Mouse (Mus musculus): ENCODE data around the gene Gm48552. TPM values are rescaled to one million over a fixed set of nuclear protein-coding genes. Genes with fewer than 3 reads are reported as not detected.
A peak's percentile ranks its signal among the peaks of the same experiment; 100 is the strongest.

The Gm48552 gene
- polyA plus RNA-seq, 1 experiment from 2014 or later, result 1.7 TPM

GRCm38 (mm10) chr10:81415146-81415545 is 26.3 kb downstream of the Gm48552 start:
- Histone ChIP-seq H3K36me3 (peaks cover 6% of the 10 kb centered on the region; the same call in 1 of the 2 replicates), H3K27me3 (ENCODE audit: insufficient read depth, poor library complexity, severe bottlenecking) (peaks cover 25% of the 10 kb centered on the region), H3K9me3 (no peaks in the 10 kb centered on the region), H3K4me3 (no peak overlapping the region), H3K4me1 (peaks cover 96% of the 10 kb centered on the region), H3K27ac (peak overlapping the region; percentile 86)
- DNase-seq (ENCODE audit: low spot score), result no peak
- 76% methylated on average over 5 of the region's 5 CpGs for WGBS

- Histone ChIP-seq H3K9me3 (no peaks in the 10 kb centered on the region), H3K4me3 (no peak overlapping the region), H3K36me3 (peaks cover 9% of the 10 kb centered on the region; the same call in 1 of the 2 replicates), H3K27me3 (ENCODE audit: insufficient read depth, poor library complexity, severe bottlenecking) (peaks cover 31% of the 10 kb centered on the region), H3K27ac (peak overlapping the region; percentile 86; the same call in 1 of the 2 replicates), H3K4me1 (peaks cover 94% of the 10 kb centered on the region)
- 63% methylated on average over 17 of the region's 17 CpGs for WGBS
- DNase-seq (ENCODE audit: low spot score), result no peak
These were observed 26.9 kb downstream of the Gm48552 start for GRCm38 (mm10) chr10:81415549-81416310.

- peaks cover 9% of the 10 kb centered on the region; the same call in 1 of the 2 replicates for H3K36me3 ChIP-seq
- H3K27me3 ChIP-seq (ENCODE audit: insufficient read depth, poor library complexity, severe bottlenecking), result peaks cover 41% of the 10 kb centered on the region
- 2% methylated on average over 23 of the region's 26 CpGs for WGBS
- H3K27ac ChIP-seq, result peak overlapping the region; percentile 86
- DNase-seq (ENCODE audit: low spot score), result peak; percentile 89
- peaks cover 84% of the 10 kb centered on the region for H3K4me1 ChIP-seq
- no peaks in the 10 kb centered on the region for H3K9me3 ChIP-seq
- H3K4me3 ChIP-seq, result peak overlapping the region; percentile 61
These were observed 27.9 kb downstream of the Gm48552 start for GRCm38 (mm10) chr10:81416581-81417226.

- Histone ChIP-seq H3K27ac (peak overlapping the region; percentile 86), H3K9me3 (no peaks in the 10 kb centered on the region), H3K27me3 (ENCODE audit: insufficient read depth, poor library complexity, severe bottlenecking) (peaks cover 49% of the 10 kb centered on the region), H3K4me3 (peak overlapping the region; percentile 61), H3K4me1 (peaks cover 76% of the 10 kb centered on the region), H3K36me3 (peaks cover 9% of the 10 kb centered on the region; the same call in 1 of the 2 replicates)
- 42% methylated on average over 12 of the region's 12 CpGs for WGBS
- no peak for DNase-seq (ENCODE audit: low spot score)
These were observed 28.7 kb downstream of the Gm48552 start for GRCm38 (mm10) chr10:81417227-81418215.

- no peak for DNase-seq (ENCODE audit: low spot score)
- Histone ChIP-seq H3K27me3 (ENCODE audit: insufficient read depth, poor library complexity, severe bottlenecking) (peaks cover 55% of the 10 kb centered on the region), H3K27ac (peak overlapping the region; percentile 39), H3K4me1 (peaks cover 66% of the 10 kb centered on the region), H3K9me3 (no peaks in the 10 kb centered on the region), H3K4me3 (no peak overlapping the region), H3K36me3 (peaks cover 9% of the 10 kb centered on the region; the same call in 1 of the 2 replicates)
- 34% methylated on average over 11 of the region's 11 CpGs for WGBS
These were observed 29.6 kb downstream of the Gm48552 start for GRCm38 (mm10) chr10:81418216-81419070.

GRCm38 (mm10) chr10:81419111-81419928 is 30.5 kb downstream of the Gm48552 start:
- Histone ChIP-seq H3K4me3 (no peak overlapping the region), H3K36me3 (peaks cover 9% of the 10 kb centered on the region; the same call in 1 of the 2 replicates), H3K4me1 (peaks cover 61% of the 10 kb centered on the region), H3K9me3 (no peaks in the 10 kb centered on the region), H3K27me3 (ENCODE audit: insufficient read depth, poor library complexity, severe bottlenecking) (peaks cover 64% of the 10 kb centered on the region), H3K27ac (no peak overlapping the region; the same call in 1 of the 2 replicates)
- WGBS, result 89% methylated on average over 10 of the region's 10 CpGs
- no peak for DNase-seq (ENCODE audit: low spot score)

- Histone ChIP-seq H3K4me3 (no peak overlapping the region), H3K4me1 (peaks cover 61% of the 10 kb centered on the region), H3K27me3 (ENCODE audit: insufficient read depth, poor library complexity, severe bottlenecking) (peaks cover 74% of the 10 kb centered on the region), H3K27ac (0 out of 2 replicates have a peak overlapping the region, but pooled peaks have one; percentile 37), H3K9me3 (no peaks in the 10 kb centered on the region), H3K36me3 (peaks cover 9% of the 10 kb centered on the region; the same call in 1 of the 2 replicates)
- whole genome bisulfite sequencing, result 79% methylated on average over 40 of the region's 40 CpGs
- no peak for DNase-seq (ENCODE audit: low spot score)
These were observed 31.5 kb downstream of the Gm48552 start for GRCm38 (mm10) chr10:81420191-81420767.

- Histone ChIP-seq H3K27me3 (ENCODE audit: insufficient read depth, poor library complexity, severe bottlenecking) (peaks cover 83% of the 10 kb centered on the region), H3K27ac (no peak overlapping the region), H3K4me1 (peaks cover 61% of the 10 kb centered on the region), H3K36me3 (peaks cover 9% of the 10 kb centered on the region; the same call in 1 of the 2 replicates), H3K9me3 (no peaks in the 10 kb centered on the region), H3K4me3 (no peak overlapping the region)
- 68% methylated on average over 4 of the region's 4 CpGs for WGBS
- no peak for DNase-seq (ENCODE audit: low spot score)
These were observed 32.4 kb downstream of the Gm48552 start for GRCm38 (mm10) chr10:81421041-81421796.

GRCm38 (mm10) chr10:81421797-81422100 is 32.9 kb downstream of the Gm48552 start:
- H3K36me3 ChIP-seq, result peaks cover 9% of the 10 kb centered on the region; the same call in 1 of the 2 replicates
- H3K4me3 ChIP-seq, result no peak overlapping the region
- H3K27ac ChIP-seq, result no peak overlapping the region
- DNase-seq (ENCODE audit: low spot score), result no peak
- peaks cover 61% of the 10 kb centered on the region for H3K4me1 ChIP-seq
- no peaks in the 10 kb centered on the region for H3K9me3 ChIP-seq
- peaks cover 88% of the 10 kb centered on the region for H3K27me3 ChIP-seq (ENCODE audit: insufficient read depth, poor library complexity, severe bottlenecking)
- 69% methylated on average over 5 of the region's 5 CpGs for WGBS

GRCm38 (mm10) chr10:81422191-81422590 is 33.4 kb downstream of the Gm48552 start:
- no peak for DNase-seq (ENCODE audit: low spot score)
- peaks cover 9% of the 10 kb centered on the region; the same call in 1 of the 2 replicates for H3K36me3 ChIP-seq
- H3K27ac ChIP-seq, result no peak overlapping the region
- H3K4me1 ChIP-seq, result peaks cover 61% of the 10 kb centered on the region
- H3K27me3 ChIP-seq (ENCODE audit: insufficient read depth, poor library complexity, severe bottlenecking), result peaks cover 90% of the 10 kb centered on the region
- no peak overlapping the region for H3K4me3 ChIP-seq
- H3K9me3 ChIP-seq, result no peaks in the 10 kb centered on the region
- WGBS, result 79% methylated on average over 6 of the region's 6 CpGs
